Mouse (Mus musculus): ENCODE results near the gene Gm26897.

Gm26897 gene

GRCm38 (mm10) chr5:111750092-111750491, 16.4 kb downstream of the Gm26897 start:
- DNase-seq (ENCODE audit: low read depth, low spot score) = no peak

- peak; percentile 8 for DNase-seq (ENCODE audit: low read depth, low spot score)
Observed at GRCm38 (mm10) chr5:111754484-111755139, 20.9 kb downstream of the Gm26897 start.

GRCm38 (mm10) chr5:111755330-111755729, 21.6 kb downstream of the Gm26897 start:
- peak; percentile 43 for DNase-seq (ENCODE audit: low read depth, low spot score)

GRCm38 (mm10) chr5:111760721-111761480, 27.2 kb downstream of the Gm26897 start:
- DNase-seq (ENCODE audit: low read depth, low spot score) = no peak

GRCm38 (mm10) chr5:111761574-111761973, 27.9 kb downstream of the Gm26897 start:
- DNase-seq (ENCODE audit: low read depth, low spot score) = no peak

- no peak for DNase-seq (ENCODE audit: low read depth, low spot score)
Observed at GRCm38 (mm10) chr5:111762085-111762484, 28.4 kb downstream of the Gm26897 start.

- no peak for DNase-seq (ENCODE audit: low read depth, low spot score)
Observed at GRCm38 (mm10) chr5:111765671-111766290, 32.1 kb downstream of the Gm26897 start.

- no peak for DNase-seq (ENCODE audit: low read depth, low spot score)
Observed at GRCm38 (mm10) chr5:111766696-111767095, 33.0 kb downstream of the Gm26897 start.

GRCm38 (mm10) chr5:111770266-111770665, 36.5 kb downstream of the Gm26897 start:
- DNase-seq (ENCODE audit: low read depth, low spot score) = no peak

GRCm38 (mm10) chr5:111772127-111772526, 38.4 kb downstream of the Gm26897 start:
- DNase-seq (ENCODE audit: low read depth, low spot score) = no peak

GRCm38 (mm10) chr5:111772591-111773406, 39.1 kb downstream of the Gm26897 start:
- DNase-seq (ENCODE audit: low read depth, low spot score) = no peak

GRCm38 (mm10) chr5:111773407-111773733, 39.6 kb downstream of the Gm26897 start:
- DNase-seq (ENCODE audit: low read depth, low spot score) = no peak

- DNase-seq (ENCODE audit: low read depth, low spot score) = no peak
Observed at GRCm38 (mm10) chr5:111776246-111776645, 42.5 kb downstream of the Gm26897 start.

- no peak for DNase-seq (ENCODE audit: low read depth, low spot score)
Observed at GRCm38 (mm10) chr5:111778093-111778492, 44.4 kb downstream of the Gm26897 start.

- DNase-seq (ENCODE audit: low read depth, low spot score) = no peak
Observed at GRCm38 (mm10) chr5:111779776-111780485, 46.2 kb downstream of the Gm26897 start.
